Mouse (Mus musculus) adrenal gland, postnatal 4 days (tissue): Measurements from ENCODE around the gene Gm17402. TPM values are rescaled to one million over a fixed set of nuclear protein-coding genes. Genes with fewer than 3 reads are reported as not detected.

Experiments used
- DNase-seq, 2 experiments: peaks; one replicate each; pipeline ENCODE4 v3.0.0; 2021 to 2022; ENCODE audit warnings: low spot score in 2 of 2, mixed read lengths in 2 of 2
- long read RNA-seq, 2 experiments: library from polyadenylated mRNA; stranded (forward); transcript quantifications; one replicate each; pipeline ENCODE4 v2.0.0; 2021
- total RNA-seq, 2 experiments: library from RNA; stranded (reverse); gene quantifications; 2 replicates each; pipeline ENCODE4 v1.2.3; 2021

Gm17402 gene
- not detected for total RNA-seq
- long read RNA-seq, experiment 1, result 0 reads
- long read RNA-seq, experiment 2, result 0 reads

DNA sequence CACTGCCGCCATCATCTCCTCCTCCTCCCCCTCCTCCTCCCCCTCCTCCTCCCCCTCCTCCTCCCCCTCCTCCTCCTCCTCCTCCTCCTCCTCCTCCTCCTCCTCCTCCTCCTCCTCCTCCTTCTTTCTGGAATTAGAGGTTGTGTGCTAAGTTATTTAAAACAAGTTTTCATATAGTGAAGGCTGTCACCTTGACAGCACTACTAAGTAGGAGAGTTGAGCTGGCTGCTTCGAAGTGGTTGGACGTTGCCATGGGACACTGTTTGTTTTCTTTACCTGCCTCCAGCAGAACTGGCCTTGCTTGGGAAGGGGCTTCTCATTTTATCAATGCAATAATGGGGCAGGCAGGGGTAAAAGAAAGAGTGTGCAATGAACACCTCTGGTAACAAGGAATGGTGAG, at the start of gene Gm17402:
Gene Gm17402, minus strand, starts transcription at position 101 of the 400 bp plus-strand sequence.
- DNase-seq, result no peak

GRCm38 (mm10) chr3:67378215-67378614, 3.3 kb upstream of the Gm17402 start:
- DNase-seq, result no peak

- no peak for DNase-seq
Observed at GRCm38 (mm10) chr3:67374360-67374778, 594 bp downstream of the Gm17402 start.

GRCm38 (mm10) chr3:67373872-67374271, 1.1 kb downstream of the Gm17402 start, which contains the start of gene Mlf1:
TSS of gene Mlf1 (plus strand) at chr3:67374097.
- peak; percentile 76 to 79 for DNase-seq

GRCm38 (mm10) chr3:67372781-67373180, 2.2 kb downstream of the Gm17402 start:
- DNase-seq, result no peak

GRCm38 (mm10) chr3:67372194-67372593, 2.8 kb downstream of the Gm17402 start:
- no peak for DNase-seq

- no peak for DNase-seq
Observed at GRCm38 (mm10) chr3:67369407-67370079, 5.4 kb downstream of the Gm17402 start.

DNA sequence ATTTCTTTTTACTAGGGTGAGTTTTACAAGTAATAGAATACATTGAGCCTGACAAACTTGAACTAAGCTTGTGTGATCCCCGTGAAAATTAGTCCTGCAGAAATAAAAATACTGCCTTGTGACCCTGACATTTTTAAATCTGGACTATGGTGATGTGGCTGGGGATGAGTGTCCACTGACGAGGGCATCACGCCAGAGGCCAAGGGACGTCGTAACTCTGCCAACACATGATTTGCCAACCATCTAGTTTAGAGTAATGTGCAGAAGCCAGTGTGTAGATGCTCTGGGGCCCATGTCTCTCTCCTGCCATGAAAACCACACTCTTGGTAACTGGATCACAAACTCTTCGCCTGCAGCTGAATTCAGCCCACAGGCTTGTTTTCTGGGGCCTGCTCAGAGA, 7.5 kb downstream of the Gm17402 start:
- peak in 1 of 2 experiments; percentile 25 for DNase-seq

DNA sequence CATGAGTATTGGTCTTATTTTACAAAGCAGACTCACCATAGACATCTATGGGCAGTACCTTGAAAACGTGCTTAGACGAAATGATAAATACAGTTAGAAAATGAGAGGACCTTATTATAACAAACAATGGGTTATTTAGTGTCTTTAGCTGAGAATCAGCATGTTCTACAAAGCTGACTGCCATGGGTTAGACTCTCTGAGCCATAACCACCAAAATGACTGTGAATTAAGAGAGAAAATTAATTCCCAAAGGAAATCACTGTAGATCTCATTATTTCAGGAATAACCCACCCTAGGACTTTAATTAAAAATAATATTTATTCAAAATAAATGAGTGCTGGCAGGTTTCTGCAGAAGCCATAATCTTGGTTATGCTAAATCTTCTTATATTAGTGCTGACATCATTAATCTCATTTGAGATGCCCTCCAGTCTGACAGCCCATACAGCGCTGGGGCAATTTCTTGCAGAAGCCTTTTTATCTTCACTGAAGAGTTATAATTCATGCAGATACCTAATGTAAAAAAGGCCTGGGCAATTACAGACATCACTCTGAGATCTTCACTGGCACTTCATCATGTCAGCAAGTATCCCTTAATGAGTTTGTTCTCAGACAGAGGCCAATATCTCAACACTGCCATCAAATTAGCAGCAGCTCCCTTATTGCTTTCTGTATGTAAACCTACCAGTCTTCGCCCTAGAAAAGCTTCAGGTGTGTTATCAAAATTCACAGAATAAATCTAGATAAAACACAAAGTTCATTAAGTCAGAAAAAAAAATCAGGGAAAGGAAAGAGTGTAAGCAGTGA, 8.7 kb downstream of the Gm17402 start:
- no peak for DNase-seq

GRCm38 (mm10) chr3:67358376-67358775, 16.6 kb downstream of the Gm17402 start:
- no peak for DNase-seq

- no peak for DNase-seq
Observed at GRCm38 (mm10) chr3:67352763-67353149, 22.2 kb downstream of the Gm17402 start.

DNA sequence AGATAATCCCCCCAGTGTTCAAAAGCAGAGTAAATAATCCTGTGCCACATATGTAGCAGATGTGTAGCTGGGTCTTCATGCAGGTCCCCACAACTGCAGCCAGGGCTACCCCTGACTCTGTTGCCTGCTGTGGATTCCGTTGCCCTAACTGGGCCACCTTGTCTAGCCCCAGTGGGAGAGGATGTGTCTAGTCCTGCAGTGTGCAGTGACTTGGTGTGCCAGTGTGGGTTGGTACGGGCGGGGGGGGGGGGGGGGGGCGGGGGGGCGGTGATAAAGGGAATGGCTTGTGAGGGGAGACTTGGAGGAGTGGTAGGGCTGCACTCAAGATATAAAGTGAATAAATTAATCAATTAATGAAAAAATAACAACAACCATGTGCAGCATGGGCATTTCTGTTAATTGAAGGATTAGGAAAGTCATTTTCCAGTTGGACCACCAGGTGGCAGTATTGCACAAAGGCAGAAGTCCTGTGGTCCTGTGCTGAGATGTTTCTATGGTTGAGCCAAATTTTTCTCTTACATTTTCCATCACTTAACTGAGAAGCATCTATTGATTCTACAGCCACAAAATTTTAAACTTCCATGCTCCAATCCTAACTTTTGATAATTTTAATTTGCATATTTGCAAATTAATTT, 22.7 kb downstream of the Gm17402 start:
- DNase-seq, result no peak

DNA sequence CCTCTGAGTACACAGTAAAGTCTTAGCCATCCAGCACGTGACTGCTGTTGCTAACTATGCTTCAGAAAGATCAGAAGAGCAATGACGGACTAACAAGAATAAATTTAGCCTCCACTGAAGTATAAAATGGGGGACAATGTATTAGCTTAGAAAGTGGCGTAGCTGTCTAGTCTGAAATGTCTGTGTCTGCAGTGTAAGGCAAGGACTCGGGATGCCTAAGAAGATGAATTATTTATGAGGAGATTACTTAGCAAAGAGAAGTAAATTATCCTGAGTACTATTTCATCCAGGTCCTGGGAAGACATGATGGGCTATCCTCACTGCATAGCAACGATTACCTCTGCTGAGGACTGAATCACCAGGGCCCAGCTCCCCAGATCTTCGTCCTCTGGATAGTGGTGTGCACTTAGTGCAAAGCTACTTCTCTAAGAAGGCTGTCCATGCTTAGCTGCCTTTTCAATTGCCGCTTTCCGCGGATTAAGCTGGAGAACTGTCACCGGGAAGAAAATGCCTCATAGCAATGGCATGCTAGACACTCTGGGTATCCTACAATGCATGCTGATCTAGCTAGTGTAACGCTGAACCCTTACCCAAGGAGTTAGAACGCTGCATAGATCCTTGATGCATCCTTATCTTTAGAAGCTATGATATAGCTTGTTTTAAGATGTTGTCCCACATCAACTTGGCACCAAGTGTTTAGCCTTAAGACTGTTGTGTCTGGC, 23.4 kb downstream of the Gm17402 start:
- DNase-seq, result no peak

DNA sequence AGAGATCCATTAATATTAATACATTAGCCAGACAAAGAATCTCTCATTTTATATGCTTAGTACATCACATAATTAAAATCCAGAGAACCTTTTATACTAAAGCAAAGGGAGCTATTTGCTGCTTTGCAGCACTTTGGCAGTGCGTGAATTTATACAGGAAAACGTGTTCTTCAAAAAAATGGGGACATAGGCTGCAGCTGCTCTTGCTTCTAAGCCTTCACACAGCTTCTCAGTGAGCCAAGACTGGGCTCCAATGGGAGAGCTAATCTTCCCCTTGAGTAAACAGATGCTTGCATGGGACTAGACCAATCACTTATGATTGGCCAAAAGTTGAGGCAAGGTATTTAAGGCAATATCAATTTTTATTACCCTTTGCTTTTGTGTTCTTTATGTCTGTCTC, 28.3 kb downstream of the Gm17402 start:
- no peak for DNase-seq

GRCm38 (mm10) chr3:67344599-67344998, 30.4 kb downstream of the Gm17402 start:
- no peak for DNase-seq

DNA sequence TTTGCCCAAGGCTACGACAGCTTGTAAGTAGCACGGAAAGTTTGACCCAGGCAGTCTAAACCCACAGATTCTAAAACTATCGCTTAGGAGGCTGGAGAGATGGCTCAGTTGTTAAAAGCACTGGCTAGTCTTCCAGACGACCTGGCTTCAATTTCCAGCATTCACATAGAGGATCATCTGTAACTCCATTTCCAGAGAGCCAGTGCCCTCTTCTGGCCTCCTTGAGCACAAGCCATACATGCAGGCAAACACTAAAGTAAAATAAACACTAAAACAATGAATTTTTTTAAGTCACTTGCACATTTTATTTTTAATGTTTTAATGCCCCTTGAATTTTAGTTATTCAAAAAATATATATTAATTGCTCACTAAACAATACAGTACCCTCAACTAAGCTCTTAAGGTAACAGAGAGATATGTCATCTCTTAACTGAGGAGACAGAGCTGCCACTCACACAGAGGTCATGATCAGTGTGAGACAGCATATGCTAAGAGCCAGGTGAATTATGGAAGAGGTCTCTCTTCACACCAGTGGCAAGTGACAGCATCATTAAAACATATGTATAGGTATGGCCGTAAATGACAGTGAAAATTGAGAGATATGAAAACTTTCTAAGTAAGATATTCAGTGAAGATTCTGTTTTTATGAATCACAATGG, 31.8 kb downstream of the Gm17402 start:
- DNase-seq, result no peak

- DNase-seq, result no peak
Observed at GRCm38 (mm10) chr3:67340921-67341320, 34.0 kb downstream of the Gm17402 start.

- DNase-seq, result no peak
Observed at GRCm38 (mm10) chr3:67339558-67339957, 35.4 kb downstream of the Gm17402 start.

DNA sequence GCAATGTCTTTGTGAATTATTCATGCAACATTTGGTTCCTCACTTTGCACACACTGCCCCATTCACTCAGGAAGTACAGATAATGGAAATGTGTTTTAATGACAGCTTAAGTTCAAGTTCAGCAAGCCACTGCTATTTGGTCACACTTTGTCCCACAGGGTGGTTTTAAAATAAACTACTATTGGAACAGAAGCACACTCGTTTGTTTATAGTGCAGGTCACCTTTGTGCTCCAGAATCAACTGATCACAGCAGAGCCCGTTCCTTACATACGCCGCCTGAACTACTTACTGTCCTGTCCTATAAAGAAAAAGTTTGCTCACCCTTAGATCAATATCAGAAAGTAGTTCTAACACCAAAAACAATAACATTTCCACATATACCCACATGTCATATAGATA, 52.5 kb downstream of the Gm17402 start:
- no peak for DNase-seq
